Mouse (Mus musculus) heart, adult 2 months (tissue): ENCODE data around the gene Gxylt2.

Experiments
- CTCF ChIP-seq: fragments of 200-600 bp; IDR thresholded peaks from 2 replicates; pipeline ENCODE4 v1.8.1; 2022; ENCODE audit warnings: antibody characterized with exemption, mild to moderate bottlenecking, moderate library complexity
- EP300 ChIP-seq: fragments of 200-500 bp; IDR thresholded peaks from 2 replicates; pipeline ENCODE4 v1.6.1; 2011; ENCODE audit warnings: low read depth, low read length, control low read depth; ENCODE audit not compliant: insufficient read depth
- POLR2A ChIP-seq: fragments of 200-500 bp; IDR thresholded peaks from 2 replicates; pipeline ENCODE4 v1.6.1; 2011; ENCODE audit warnings: mild to moderate bottlenecking, low read depth, low read length, control low read depth; ENCODE audit not compliant: insufficient read depth

GRCm38 (mm10) chr6:100850671-100851081, 146.1 kb downstream of the Gxylt2 start:
- TF ChIP-seq CTCF (no peak), POLR2A (no peak), EP300 (no peak)
